ENCODE assay signal across 8 mouse cellular contexts in genomic region chr12:73517022-73517709, GRCm38 (mm10). TPM values are rescaled to one million over a fixed set of nuclear protein-coding genes. Genes with fewer than 3 reads are reported as not detected.
DNase-seq lines count a peak whose midpoint lies in the region; ATAC-seq and TF ChIP-seq lines count a peak whose summit lies in the region.

No protein-coding gene starts in this region.

- no peaks in the 10 kb centered on the region for H3K27me3 ChIP-seq in ES-Bruce4 (ENCODE audit: control insufficient read depth, insufficient read depth, low read length, poor library complexity, severe bottlenecking)
- H3K27me3 ChIP-seq in forebrain, embryonic 12.5 days: peaks cover 5% of the 10 kb centered on the region; the same call in 1 of the 2 replicates
- H3K27me3 ChIP-seq in heart, embryonic 16.5 days (ENCODE audit: control insufficient read depth, insufficient read depth, low read length): no peaks in the 10 kb centered on the region
- no peaks in the 10 kb centered on the region for H3K27me3 ChIP-seq in liver, embryonic 13.5 days

- H3K36me3 ChIP-seq in ES-Bruce4 (ENCODE audit: control insufficient read depth, insufficient read depth, low read length, poor library complexity, severe bottlenecking): no peaks in the 10 kb centered on the region
- H3K36me3 ChIP-seq in forebrain, embryonic 12.5 days (replicated peaks): no peaks in the 10 kb centered on the region
- H3K36me3 ChIP-seq in heart, embryonic 16.5 days (ENCODE audit: control insufficient read depth, insufficient read depth): no peaks in the 10 kb centered on the region
- H3K36me3 ChIP-seq in liver, embryonic 13.5 days: no peaks in the 10 kb centered on the region

- no peak overlapping the region for H3K27ac ChIP-seq in ES-Bruce4 (ENCODE audit: insufficient read depth, low read length)
- H3K27ac ChIP-seq in forebrain, embryonic 12.5 days: no peak overlapping the region
- no peak overlapping the region for H3K27ac ChIP-seq in heart, embryonic 16.5 days (ENCODE audit: low read length)
- H3K27ac ChIP-seq in liver, embryonic 13.5 days: no peak overlapping the region

- no peaks in the 10 kb centered on the region for H3K9me3 ChIP-seq in ES-Bruce4 (replicated peaks; ENCODE audit: control insufficient read depth, insufficient read depth, low read length, poor library complexity, severe bottlenecking)
- H3K9me3 ChIP-seq in forebrain, embryonic 12.5 days: no peaks in the 10 kb centered on the region
- H3K9me3 ChIP-seq in heart, embryonic 16.5 days (replicated peaks; ENCODE audit: control insufficient read depth, low read length): no peaks in the 10 kb centered on the region
- H3K9me3 ChIP-seq in liver, embryonic 13.5 days (replicated peaks): no peaks in the 10 kb centered on the region

- peak; percentile 71; the same call in 1 of the 2 replicates for ATAC-seq in forebrain, embryonic 12.5 days (ENCODE audit: low FRiP score)
- peak; percentile 74 for ATAC-seq in heart, embryonic 16.5 days (replicated peaks; ENCODE audit: extremely low read depth, insufficient read depth, low FRiP score)
- ATAC-seq in liver, embryonic 13.5 days (ENCODE audit: low read depth): no peak

- 38% methylated on average over 15 of the region's 15 CpGs for WGBS in forebrain, embryonic 12.5 days
- 36% methylated on average over 15 of the region's 15 CpGs for WGBS in heart, embryonic 16.5 days
- WGBS in liver, embryonic 13.5 days (ENCODE audit: insufficient replicate concordance): 30% methylated on average over 15 of the region's 15 CpGs

- TF ChIP-seq CTCF in ES-Bruce4 (IDR thresholded peaks at IDR 0.05; ENCODE audit: low read depth, low read length): peak; percentile 78

- no peak for TF ChIP-seq EP300 in ES-Bruce4 (IDR thresholded peaks at IDR 0.05; ENCODE audit: insufficient read depth, low read depth, low read length)

- H3K4me1 ChIP-seq in ES-Bruce4 (ENCODE audit: control insufficient read depth, insufficient read depth, low read length): no peaks in the 10 kb centered on the region
- H3K4me1 ChIP-seq in forebrain, embryonic 12.5 days: peaks cover 2% of the 10 kb centered on the region; the same call in 1 of the 2 replicates
- H3K4me1 ChIP-seq in heart, embryonic 16.5 days (ENCODE audit: control insufficient read depth, insufficient read depth, low read length): peaks cover 4% of the 10 kb centered on the region; the same call in 1 of the 2 replicates
- no peaks in the 10 kb centered on the region for H3K4me1 ChIP-seq in liver, embryonic 13.5 days (replicated peaks)

- DNase-seq in c-Kit-positive CD71-positive TER-119-negative erythroid progenitor cells, embryonic 14.5 days (ENCODE audit: low read depth): peak; percentile 24
- DNase-seq in kidney, postnatal 25 days: peak; percentile 60 to 83
- DNase-seq in liver, embryonic 13.5 days: peak; percentile 17
- peak; percentile 90 for DNase-seq in neural tube, embryonic 10.5 days (ENCODE audit: extremely low spot score, low spot score)
- DNase-seq in testis, postnatal 14 days (ENCODE audit: low spot score): peak; percentile 74

- 0 out of 2 replicates have a peak overlapping the region, but pooled peaks have one; percentile 24 for H3K4me2 ChIP-seq in forebrain, embryonic 12.5 days
- peak overlapping the region; percentile 56 for H3K4me2 ChIP-seq in heart, embryonic 16.5 days (ENCODE audit: low read depth, low read length)
- no peak overlapping the region for H3K4me2 ChIP-seq in liver, embryonic 13.5 days

- H3K9ac ChIP-seq in ES-Bruce4 (ENCODE audit: low read depth, poor library complexity, severe bottlenecking): no peak overlapping the region
- H3K9ac ChIP-seq in forebrain, embryonic 12.5 days: no peak overlapping the region
- H3K9ac ChIP-seq in heart, embryonic 16.5 days (ENCODE audit: low read length): no peak overlapping the region
- no peak overlapping the region for H3K9ac ChIP-seq in liver, embryonic 13.5 days

- no peak for TF ChIP-seq POLR2A in ES-Bruce4 (IDR thresholded peaks at IDR 0.05; ENCODE audit: insufficient read depth, low read length)

- H3K4me3 ChIP-seq in ES-Bruce4 (ENCODE audit: low read depth, low read length): peak overlapping the region; percentile 44
- H3K4me3 ChIP-seq in forebrain, embryonic 12.5 days (replicated peaks): no peak overlapping the region
- peak overlapping the region; percentile 28 for H3K4me3 ChIP-seq in heart, embryonic 16.5 days (ENCODE audit: low read length)
- H3K4me3 ChIP-seq in liver, embryonic 13.5 days (replicated peaks): no peak overlapping the region

RNA-seq across cellular contexts. Expression of gene Tmem30b, which starts 29.0 kb away (rescaled TPM):
- 13.5 and 14.7 TPM in 2 replicates for polyA plus RNA-seq in ES-Bruce4 (2011; ENCODE audit: insufficient read depth, insufficient read length, low read depth, missing spikeins)
- 2.2 and 3.1 TPM in 2 replicates for polyA plus RNA-seq in forebrain, embryonic 12.5 days (2016; fragmentation: Nextera tagmentation; extraction: Ambion mirVana)
- polyA plus RNA-seq in heart, embryonic 16.5 days (2015; fragmentation: Nextera tagmentation; extraction: Ambion mirVana): 1.9 and 3.0 TPM in 2 replicates
- 1.7 and 2.4 TPM in 2 replicates for polyA plus RNA-seq in liver, embryonic 13.5 days (2015; fragmentation: Nextera tagmentation; extraction: Ambion mirVana)

Comparison
In these comparisons a context has a peak if more than half of its experiments do, and no peak if none do; other contexts are left out.
1. H3K4me3 ChIP-seq: peak in ES-Bruce4 (single experiment) and heart, embryonic 16.5 days (single experiment); none in forebrain, embryonic 12.5 days (single experiment) and liver, embryonic 13.5 days (single experiment).
2. DNase-seq: peak in every context shown above with its lines; median percentile 90 in neural tube, embryonic 10.5 days; 74 in testis, postnatal 14 days; 72 in kidney, postnatal 25 days; 24 in c-Kit-positive CD71-positive TER-119-negative erythroid progenitor cells, embryonic 14.5 days; 17 in liver, embryonic 13.5 days.